Mouse (Mus musculus) megakaryocyte, embryonic 14.5 days (primary cell): ENCODE measurements around the gene Srsf4.

Source experiments
- FLI1 ChIP-seq: IDR thresholded peaks from 2 replicates; pipeline ENCODE4 v1.6.1; 2012; ENCODE audit warnings: low read length, inconsistent platforms, mixed read lengths
- GATA1 ChIP-seq: IDR thresholded peaks from 3 replicates; pipeline ENCODE4 v1.6.1; 2012; ENCODE audit warnings: mixed read lengths, low read length, inconsistent platforms, borderline replicate concordance

- no peak for TF ChIP-seq GATA1
- TF ChIP-seq FLI1, result no peak
Observed at GRCm38 (mm10) chr4:131849986-131850638, 23.3 kb upstream of the Srsf4 start.
